Mouse (Mus musculus): ENCODE data around the gene Alyref2. TPM values are rescaled to one million over a fixed set of nuclear protein-coding genes. Genes with fewer than 3 reads are reported as not detected.

Alyref2 gene
- polyA plus RNA-seq, 1 experiment = 3.3 TPM

GRCm38 (mm10) chr1:171494241-171494640 is 9.0 kb upstream of the Alyref2 start:
- H3K4me1 ChIP-seq (ENCODE audit: control insufficient read depth, insufficient read depth, low read length) = no peaks in the 10 kb centered on the region
- 95% methylated on average over 13 of the region's 13 CpGs for WGBS
- TF ChIP-seq CTCF (IDR thresholded peaks at IDR 0.05; ENCODE audit: insufficient read depth, low read length) (no peak), POLR2A (IDR thresholded peaks at IDR 0.05; ENCODE audit: borderline replicate concordance, extremely low read depth, low read depth, low read length) (no peak)
- DNase-seq = no peak
- no peak overlapping the region for H3K4me3 ChIP-seq (replicated peaks; ENCODE audit: extremely low read depth, low read depth, low read length)

- TF ChIP-seq POLR2A (IDR thresholded peaks at IDR 0.05; ENCODE audit: borderline replicate concordance, extremely low read depth, low read depth, low read length) = no peak
- no peak for TF ChIP-seq CTCF (IDR thresholded peaks at IDR 0.05; ENCODE audit: insufficient read depth, low read length)
- DNase-seq = no peak
- no peaks in the 10 kb centered on the region for H3K4me1 ChIP-seq (ENCODE audit: control insufficient read depth, insufficient read depth, low read length)
- H3K4me3 ChIP-seq (replicated peaks; ENCODE audit: extremely low read depth, low read depth, low read length) = no peak overlapping the region
- WGBS = 85% methylated on average over 6 of the region's 6 CpGs
Measured at GRCm38 (mm10) chr1:171495371-171495770, 7.9 kb upstream of the Alyref2 start.

- H3K4me1 ChIP-seq (ENCODE audit: control insufficient read depth, insufficient read depth, low read length) = no peaks in the 10 kb centered on the region
- 63% methylated on average over 5 of the region's 5 CpGs for WGBS
- TF ChIP-seq CTCF (IDR thresholded peaks at IDR 0.05; ENCODE audit: insufficient read depth, low read length) = no peak
- TF ChIP-seq POLR2A (IDR thresholded peaks at IDR 0.05; ENCODE audit: borderline replicate concordance, extremely low read depth, low read depth, low read length) = no peak
- DNase-seq = no peak
- H3K4me3 ChIP-seq (replicated peaks; ENCODE audit: extremely low read depth, low read depth, low read length) = no peak overlapping the region
Measured at GRCm38 (mm10) chr1:171499856-171500255, 3.4 kb upstream of the Alyref2 start.

- Histone ChIP-seq H3K4me3 (replicated peaks; ENCODE audit: extremely low read depth, low read depth, low read length) (no peak overlapping the region), H3K4me1 (ENCODE audit: control insufficient read depth, insufficient read depth, low read length) (no peaks in the 10 kb centered on the region)
- TF ChIP-seq POLR2A (IDR thresholded peaks at IDR 0.05; ENCODE audit: borderline replicate concordance, extremely low read depth, low read depth, low read length) = no peak
- WGBS = 42% methylated on average over 6 of the region's 6 CpGs
- no peak for DNase-seq
Measured at GRCm38 (mm10) chr1:171501016-171501610, 2.2 kb upstream of the Alyref2 start.

GRCm38 (mm10) chr1:171501636-171502080 is 1.6 kb upstream of the Alyref2 start:
- WGBS = 8% methylated on average over 5 of the region's 5 CpGs
- no peak for TF ChIP-seq POLR2A (IDR thresholded peaks at IDR 0.05; ENCODE audit: borderline replicate concordance, extremely low read depth, low read depth, low read length)
- peak; percentile 16; the same call in 1 of the 2 replicates for TF ChIP-seq CTCF (IDR thresholded peaks at IDR 0.05; ENCODE audit: insufficient read depth, low read length)
- DNase-seq = peak; percentile 47
- no peak overlapping the region for H3K4me3 ChIP-seq (replicated peaks; ENCODE audit: extremely low read depth, low read depth, low read length)
- no peaks in the 10 kb centered on the region for H3K4me1 ChIP-seq (ENCODE audit: control insufficient read depth, insufficient read depth, low read length)

GRCm38 (mm10) chr1:171502388-171503249 is 659 bp upstream of the Alyref2 start:
- no peaks in the 10 kb centered on the region for H3K4me1 ChIP-seq (ENCODE audit: control insufficient read depth, insufficient read depth, low read length)
- 2% methylated on average over 14 of the region's 14 CpGs for WGBS
- DNase-seq = no peak
- H3K4me3 ChIP-seq (replicated peaks; ENCODE audit: extremely low read depth, low read depth, low read length) = peak overlapping the region; percentile 72
- peak; percentile 51 for TF ChIP-seq CTCF (IDR thresholded peaks at IDR 0.05; ENCODE audit: insufficient read depth, low read length)
- TF ChIP-seq POLR2A (IDR thresholded peaks at IDR 0.05; ENCODE audit: borderline replicate concordance, extremely low read depth, low read depth, low read length) = no peak

- Histone ChIP-seq H3K4me3 (replicated peaks; ENCODE audit: extremely low read depth, low read depth, low read length) (peak overlapping the region; percentile 72), H3K4me1 (ENCODE audit: control insufficient read depth, insufficient read depth, low read length) (no peaks in the 10 kb centered on the region)
- peak; percentile 76 for DNase-seq
- under 1% methylated on average over 53 of the region's 53 CpGs for WGBS
- TF ChIP-seq POLR2A (IDR thresholded peaks at IDR 0.05; ENCODE audit: borderline replicate concordance, extremely low read depth, low read depth, low read length) (peak; percentile 26; the same call in 1 of the 2 replicates), CTCF (IDR thresholded peaks at IDR 0.05; ENCODE audit: insufficient read depth, low read length) (no peak)
Measured at GRCm38 (mm10) chr1:171503592-171504291, 464 bp downstream of the Alyref2 start.

GRCm38 (mm10) chr1:171504586-171504985 is 1.3 kb downstream of the Alyref2 start:
- 81% methylated on average over 4 of the region's 4 CpGs for WGBS
- no peak overlapping the region for H3K4me3 ChIP-seq (replicated peaks; ENCODE audit: extremely low read depth, low read depth, low read length)
- H3K4me1 ChIP-seq (ENCODE audit: control insufficient read depth, insufficient read depth, low read length) = no peaks in the 10 kb centered on the region
- TF ChIP-seq CTCF (IDR thresholded peaks at IDR 0.05; ENCODE audit: insufficient read depth, low read length) (no peak), POLR2A (IDR thresholded peaks at IDR 0.05; ENCODE audit: borderline replicate concordance, extremely low read depth, low read depth, low read length) (no peak)
- DNase-seq = no peak

- Histone ChIP-seq H3K4me3 (replicated peaks; ENCODE audit: extremely low read depth, low read depth, low read length) (no peak overlapping the region), H3K4me1 (ENCODE audit: control insufficient read depth, insufficient read depth, low read length) (no peaks in the 10 kb centered on the region)
- 89% methylated on average over 2 of the region's 2 CpGs for WGBS
- DNase-seq = no peak
- TF ChIP-seq POLR2A (IDR thresholded peaks at IDR 0.05; ENCODE audit: borderline replicate concordance, extremely low read depth, low read depth, low read length) (no peak), CTCF (IDR thresholded peaks at IDR 0.05; ENCODE audit: insufficient read depth, low read length) (no peak)
Measured at GRCm38 (mm10) chr1:171513234-171513633, 10.0 kb downstream of the Alyref2 start.

Data from lung, adult 2 months (tissue).